Mouse (Mus musculus) sigmoid colon, adult 10 weeks (tissue): ENCODE results near the gene Spta1. TPM values are rescaled to one million over a fixed set of nuclear protein-coding genes. Genes with fewer than 3 reads are reported as not detected.

Experiments used
- polyA plus RNA-seq: library from polyadenylated mRNA; stranded (reverse); fragments of 350-450 nt; fragmentation: Illumina TruSeq; extraction: RNeasy Lipid Tissue Mini Kit (QIAGEN cat#74804); gene quantifications from one replicate; pipeline ENCODE4 v1.2.3, GENCODE M21; 2014; ENCODE audit warnings: low read depth, low replicate concordance

The Spta1 gene
- polyA plus RNA-seq: 0.35 TPM

GRCm38 (mm10) chr1:174172605-174173004 is at the start of gene Spta1:
TSS of gene Spta1 (plus strand) at chr1:174172776.

GRCm38 (mm10) chr1:174131217-174131616 is 41.4 kb upstream of the Spta1 start, which contains the start of gene Olfr424:
TSS of gene Olfr424 (plus strand) at chr1:174131517.

GRCm38 (mm10) chr1:174155333-174155732 is 17.2 kb upstream of the Spta1 start, which contains the start of gene Olfr420:
TSS of gene Olfr420 (plus strand) at chr1:174155633.

DNA sequence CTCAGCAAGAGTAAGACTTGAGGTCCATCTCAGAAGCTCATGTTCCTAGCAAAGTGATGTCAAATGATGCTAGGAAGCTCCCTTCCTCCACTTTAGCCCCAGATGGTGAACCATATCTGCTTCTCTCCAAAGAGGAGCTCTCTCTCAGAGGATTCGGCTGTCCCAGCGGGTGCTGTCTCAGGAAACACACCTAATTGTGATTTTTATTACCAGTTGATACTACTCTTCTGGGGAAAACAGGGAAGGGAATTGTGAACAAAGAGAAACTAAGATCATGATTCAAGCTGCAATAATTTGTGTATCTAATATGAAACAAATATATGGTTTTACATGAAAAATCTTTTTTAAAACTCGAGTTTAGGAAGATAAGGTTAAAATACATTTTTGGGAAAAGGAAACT is 79.4 kb downstream of the Spta1 start, which contains the start of gene Olfr419:
Olfr419 (minus strand) TSS at position 101 of the 400 bp plus-strand sequence.

Other genes starting within 250 kb of the Spta1 start
- gene Mndal, start 230.3 kb upstream of the Spta1 start, polyA plus RNA-seq: 85.2 TPM
- gene Ifi203, start 230.1 kb upstream of the Spta1 start, polyA plus RNA-seq: 55.6 TPM
- gene Ifi202b, start 190.0 kb upstream of the Spta1 start, polyA plus RNA-seq: not detected
- 14.8 TPM for gene Ifi205, start 141.0 kb upstream of the Spta1 start, polyA plus RNA-seq
- gene Olfr433, start 132.1 kb upstream of the Spta1 start, polyA plus RNA-seq: not detected
- not detected for gene Olfr432, start 123.6 kb upstream of the Spta1 start, polyA plus RNA-seq
- gene Olfr430, start 106.2 kb upstream of the Spta1 start, polyA plus RNA-seq: not detected
- not detected for gene Olfr429, start 88.4 kb upstream of the Spta1 start, polyA plus RNA-seq
- gene Olfr427, start 75.9 kb upstream of the Spta1 start, polyA plus RNA-seq: not detected
- not detected for gene Olfr231, start 51.6 kb upstream of the Spta1 start, polyA plus RNA-seq
- gene Olfr424, start 41.3 kb upstream of the Spta1 start, polyA plus RNA-seq: not detected
- not detected for gene Olfr420, start 17.1 kb upstream of the Spta1 start, polyA plus RNA-seq
- not detected for gene Olfr419, start 79.3 kb downstream of the Spta1 start, polyA plus RNA-seq
- gene Mptx1, start 157.7 kb downstream of the Spta1 start, polyA plus RNA-seq: 8,242 TPM
- not detected for gene Olfr417, start 192.3 kb downstream of the Spta1 start, polyA plus RNA-seq
- gene Olfr248, start 218.3 kb downstream of the Spta1 start, polyA plus RNA-seq: not detected